Mouse (Mus musculus): ENCODE measurements around the gene Ube2t.
A peak's percentile ranks its signal among the peaks of the same experiment; 100 is the strongest.

Gene Ube2t

DNA sequence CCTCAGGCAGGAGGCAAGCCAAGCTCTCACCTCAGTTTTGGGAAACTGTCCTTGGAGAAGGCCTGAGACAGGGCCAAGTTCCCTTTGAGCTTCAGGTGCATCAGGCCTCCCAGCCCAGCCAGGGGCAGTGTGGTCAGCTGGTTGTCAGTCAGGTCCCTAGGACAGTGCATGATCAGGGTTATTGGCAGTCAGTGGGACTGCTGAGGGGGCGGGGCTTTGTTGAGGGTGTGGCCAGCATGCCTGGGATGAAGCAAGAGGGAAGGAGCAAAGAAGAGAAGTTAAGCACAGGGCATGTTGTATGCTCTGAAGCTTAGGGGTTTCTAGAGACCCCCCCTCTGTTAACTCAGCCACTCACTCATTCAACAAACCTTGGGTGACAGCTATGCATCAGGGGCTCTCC, 33.6 kb downstream of the Ube2t start:
- peak; percentile 32 for DNase-seq

DNA sequence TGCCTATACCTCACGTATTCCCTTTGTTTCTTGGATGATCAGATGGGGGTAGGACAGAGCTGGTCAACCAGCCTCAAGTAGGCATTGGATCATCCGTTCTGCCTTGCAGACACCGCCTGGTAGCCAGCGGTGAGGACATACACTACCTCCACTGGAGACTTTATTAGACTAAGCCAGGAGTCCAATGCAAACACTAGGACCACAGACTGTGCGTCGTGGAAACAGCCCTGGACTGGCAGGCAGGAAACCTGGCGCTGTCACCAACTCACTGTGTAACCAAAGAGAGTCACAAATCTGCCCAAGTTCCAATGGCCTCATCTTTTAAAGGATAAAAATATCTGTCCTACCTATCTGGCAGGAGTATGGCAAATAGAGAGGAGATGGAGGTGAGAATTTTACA, 34.1 kb downstream of the Ube2t start:
- no peak for DNase-seq

DNA sequence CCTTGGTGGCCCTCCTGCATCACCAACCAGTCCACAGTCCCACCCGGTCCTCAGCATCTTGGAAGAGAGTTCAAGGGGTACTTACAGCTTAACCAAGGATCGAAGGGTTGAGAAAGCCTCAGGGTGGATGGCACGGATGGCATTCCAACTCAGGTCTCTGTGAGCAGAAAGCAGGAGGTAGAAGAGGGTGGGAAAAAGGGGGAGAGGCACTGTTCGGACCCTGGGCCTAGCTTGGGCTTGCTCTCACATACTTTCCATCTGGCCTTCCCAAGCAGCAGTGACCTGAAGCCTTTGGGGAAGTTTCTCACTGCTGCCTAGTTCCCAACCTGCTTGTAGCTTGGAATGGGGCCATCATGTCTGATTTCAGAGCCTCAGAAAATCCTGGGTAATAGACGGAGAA, 35.2 kb downstream of the Ube2t start:
- DNase-seq, result no peak

DNA sequence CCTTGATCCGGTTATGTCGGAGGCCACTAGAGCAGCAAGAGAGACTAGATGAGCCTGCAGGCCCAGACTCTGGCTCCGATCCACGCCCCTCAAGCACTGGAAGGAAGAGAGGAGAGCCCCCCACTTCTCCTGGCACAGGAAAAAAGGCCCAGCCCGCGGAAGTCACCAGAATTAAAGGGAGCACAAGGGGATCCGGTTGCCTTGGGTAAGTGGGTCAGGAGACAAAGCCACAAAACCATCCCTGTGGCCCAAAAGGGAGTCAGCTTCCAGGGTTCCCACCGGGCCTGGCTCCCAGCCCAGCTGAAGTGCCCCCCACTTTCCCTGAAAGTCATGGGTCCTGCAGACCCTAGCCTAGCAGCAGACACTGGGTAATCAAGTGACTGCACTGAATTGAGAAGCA, 35.9 kb downstream of the Ube2t start:
- no peak for DNase-seq

DNA sequence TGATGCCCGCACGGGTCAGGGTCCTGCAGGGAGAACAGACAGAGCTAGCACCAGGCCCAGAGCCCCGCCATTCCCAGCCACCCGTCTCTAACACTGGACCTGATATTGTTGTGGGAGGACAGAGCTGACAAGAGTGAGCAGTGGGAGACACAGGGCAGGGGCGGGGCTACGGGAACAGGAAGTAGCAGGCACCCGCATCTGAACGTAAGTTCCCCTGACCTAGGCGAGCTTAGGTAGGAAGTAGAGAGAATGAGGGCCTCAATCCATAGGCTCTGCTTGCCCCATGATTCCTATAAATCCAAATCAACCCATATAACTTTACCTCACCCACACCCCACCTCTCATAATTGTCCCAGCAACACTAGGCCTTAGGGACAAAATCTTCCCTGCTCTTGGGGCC, 38.2 kb downstream of the Ube2t start:
- DNase-seq, result no peak

DNA sequence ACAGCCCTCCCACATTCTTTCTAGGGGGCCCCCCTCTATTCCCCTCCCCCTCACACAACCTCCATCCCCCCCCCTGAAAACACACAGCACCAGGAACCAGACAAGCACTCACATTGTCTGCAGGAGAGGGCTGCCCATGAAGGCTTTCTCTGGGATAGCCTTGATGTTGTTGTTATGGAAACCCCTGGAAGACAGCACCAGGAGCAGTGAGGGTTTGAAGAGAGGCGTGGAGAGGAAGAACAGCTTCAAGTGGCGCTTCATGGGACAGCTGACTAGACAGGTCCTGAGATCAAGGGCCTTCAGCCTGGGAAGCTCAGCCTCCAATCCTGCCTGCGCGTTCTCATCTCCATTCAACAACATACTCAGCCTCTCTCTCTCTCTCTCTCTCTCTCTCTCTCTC, 41.0 kb downstream of the Ube2t start:
- DNase-seq, result no peak

DNA sequence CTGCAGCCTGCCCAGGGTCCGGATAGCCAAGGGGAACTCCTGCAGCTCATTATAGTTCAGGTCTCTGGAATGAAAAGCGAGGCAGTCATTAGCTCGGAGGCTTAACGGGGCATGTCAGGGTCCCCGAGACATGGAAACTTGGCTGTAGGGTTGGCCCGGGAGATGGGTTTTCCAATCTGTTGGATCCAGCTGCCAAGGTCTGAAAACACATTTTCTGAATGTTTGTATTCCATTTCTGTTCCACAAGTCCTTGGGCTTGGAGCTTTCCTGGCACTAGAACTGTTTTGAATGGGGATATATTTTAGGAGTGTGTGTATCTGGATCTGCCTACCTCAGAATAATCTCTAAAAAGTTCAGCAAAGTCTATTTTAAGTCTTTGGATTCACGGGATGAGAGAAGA, 43.3 kb downstream of the Ube2t start:
- no peak for DNase-seq

DNA sequence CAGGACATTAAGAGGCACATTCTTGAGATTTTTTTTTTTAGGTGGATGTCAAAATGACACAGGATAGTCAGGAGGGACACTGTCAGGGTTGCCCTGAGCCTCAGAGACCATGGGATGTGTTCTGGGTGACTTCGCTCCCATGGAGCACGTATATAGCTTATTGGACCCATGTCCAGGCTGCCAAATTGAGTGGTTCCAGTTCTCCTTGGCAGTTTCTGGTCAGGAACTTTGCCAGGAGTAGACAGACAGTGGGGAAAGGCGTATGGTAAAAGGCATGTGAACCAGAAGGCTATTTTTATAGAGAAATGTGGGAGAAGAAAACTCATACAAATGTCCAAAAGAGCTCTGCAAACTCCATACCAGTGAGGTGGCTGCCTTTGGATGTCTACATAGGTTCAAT, 47.5 kb downstream of the Ube2t start:
- no peak for DNase-seq

DNA sequence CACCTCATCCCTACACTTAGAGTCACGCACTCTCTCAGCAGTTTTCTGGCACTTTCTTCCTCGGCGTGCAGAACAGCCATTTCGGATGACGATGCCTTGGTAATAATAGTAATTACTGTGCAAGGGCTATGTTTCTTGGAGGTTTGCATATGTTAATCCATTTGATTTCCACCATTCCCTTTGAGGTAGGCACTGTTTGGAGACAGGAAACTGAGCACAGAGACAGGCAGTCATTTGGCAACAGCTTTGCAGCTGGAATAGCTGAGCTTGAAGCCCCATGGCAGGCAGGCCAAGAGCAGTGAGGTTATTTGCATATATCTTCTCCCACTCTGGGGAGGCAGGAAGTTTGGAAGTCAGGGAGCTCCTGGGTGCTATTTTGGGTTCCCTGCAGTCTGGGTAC, 49.5 kb downstream of the Ube2t start:
- DNase-seq, result no peak

DNA sequence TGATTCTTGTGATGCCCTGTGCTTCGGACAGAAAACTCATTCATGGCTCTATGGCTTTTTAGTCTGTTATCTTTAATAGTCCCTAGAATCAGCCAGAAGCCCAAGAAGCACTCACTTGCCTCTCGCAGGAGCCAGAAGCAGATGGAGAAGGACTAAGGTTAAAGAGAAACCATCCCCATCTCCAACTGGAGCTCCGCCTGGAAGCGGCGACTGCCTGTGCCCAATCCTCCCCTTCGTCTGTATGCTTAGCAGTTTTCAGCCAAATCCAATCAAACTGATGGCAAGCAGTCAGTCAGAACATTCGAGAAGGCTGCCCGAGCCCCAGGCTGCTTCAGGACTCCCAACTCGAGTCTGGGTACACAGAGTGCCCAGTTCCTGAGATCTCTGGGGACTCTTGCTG, 50.1 kb downstream of the Ube2t start:
- no peak for DNase-seq

DNA sequence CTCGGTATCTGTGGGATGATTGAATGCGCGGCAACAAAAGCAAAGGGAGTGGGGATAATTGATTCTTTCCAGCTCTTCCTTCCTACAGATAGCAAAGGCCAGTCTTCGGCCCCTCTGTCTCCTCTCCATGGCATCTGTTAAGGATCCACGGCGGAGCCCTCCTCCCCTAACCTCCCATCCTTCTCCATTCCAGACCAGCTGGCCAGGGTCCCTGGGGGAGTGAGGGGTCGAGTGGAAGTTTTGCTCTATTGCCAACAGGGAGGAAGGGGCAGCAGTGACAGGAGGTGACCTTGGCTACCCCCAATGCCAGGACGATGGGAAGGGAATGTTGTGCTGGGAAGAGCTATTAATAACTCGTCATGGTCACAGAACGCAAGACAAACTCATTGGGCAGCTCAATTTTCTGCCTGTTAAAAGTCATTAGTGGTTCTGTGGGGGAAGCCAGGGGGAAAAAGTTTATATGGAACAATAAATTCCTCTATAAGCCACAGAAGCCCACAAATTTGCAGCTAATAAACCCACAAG, 52.6 kb downstream of the Ube2t start:
- DNase-seq, result no peak

DNA sequence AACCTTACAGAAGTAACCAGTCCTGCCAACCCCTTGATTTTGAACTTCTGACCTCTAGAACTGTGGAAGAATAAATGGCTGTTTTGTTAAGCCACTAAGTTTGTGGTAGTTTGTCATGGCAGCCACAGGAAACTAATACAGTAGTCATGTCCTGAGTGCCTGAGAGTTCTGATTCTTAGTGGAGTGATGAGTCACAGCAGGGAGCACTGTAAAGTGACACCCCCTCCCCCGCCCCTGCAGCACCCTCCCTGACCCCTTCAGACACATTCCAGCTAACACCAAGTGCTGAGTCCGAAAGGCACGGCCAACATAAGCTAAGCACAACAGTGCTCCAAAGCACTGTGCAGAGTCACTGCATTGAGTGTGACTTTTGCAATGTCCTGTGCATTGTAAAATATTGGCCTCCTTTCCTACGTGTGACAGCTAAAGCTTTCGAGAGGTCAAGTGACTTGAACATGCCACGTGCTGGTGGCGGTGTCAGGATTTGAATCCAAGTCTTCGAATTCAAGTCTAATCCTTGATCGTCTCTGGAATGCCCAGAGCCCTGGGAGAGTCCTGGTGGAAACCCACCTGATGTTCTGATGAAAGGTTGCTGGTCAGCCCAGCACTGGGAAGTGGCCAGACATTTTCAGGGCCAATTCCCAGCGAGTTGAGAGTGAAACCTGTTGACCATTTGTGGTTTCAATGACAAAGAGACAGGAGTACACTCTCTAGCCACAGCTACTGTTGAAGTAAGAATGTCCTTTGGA, 54.7 kb downstream of the Ube2t start:
- DNase-seq, result no peak

DNA sequence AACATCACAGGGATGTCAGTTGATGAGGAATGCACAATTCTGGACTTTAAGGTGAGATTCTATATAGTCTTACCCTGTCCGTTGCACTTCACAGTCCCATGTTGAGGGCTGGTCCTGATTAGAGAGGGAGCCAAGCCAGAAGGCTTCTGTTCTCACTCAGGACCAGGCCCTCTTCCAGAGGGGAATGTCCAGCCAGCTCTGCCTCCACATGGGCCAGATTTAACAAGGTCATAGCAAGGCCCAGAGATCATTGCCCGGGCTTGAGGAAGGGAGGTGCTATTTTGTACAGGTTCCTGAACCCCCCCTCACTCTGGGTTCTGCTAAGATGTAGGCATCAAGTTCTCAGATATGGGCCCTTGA, 55.3 kb downstream of the Ube2t start:
- no peak for DNase-seq

DNA sequence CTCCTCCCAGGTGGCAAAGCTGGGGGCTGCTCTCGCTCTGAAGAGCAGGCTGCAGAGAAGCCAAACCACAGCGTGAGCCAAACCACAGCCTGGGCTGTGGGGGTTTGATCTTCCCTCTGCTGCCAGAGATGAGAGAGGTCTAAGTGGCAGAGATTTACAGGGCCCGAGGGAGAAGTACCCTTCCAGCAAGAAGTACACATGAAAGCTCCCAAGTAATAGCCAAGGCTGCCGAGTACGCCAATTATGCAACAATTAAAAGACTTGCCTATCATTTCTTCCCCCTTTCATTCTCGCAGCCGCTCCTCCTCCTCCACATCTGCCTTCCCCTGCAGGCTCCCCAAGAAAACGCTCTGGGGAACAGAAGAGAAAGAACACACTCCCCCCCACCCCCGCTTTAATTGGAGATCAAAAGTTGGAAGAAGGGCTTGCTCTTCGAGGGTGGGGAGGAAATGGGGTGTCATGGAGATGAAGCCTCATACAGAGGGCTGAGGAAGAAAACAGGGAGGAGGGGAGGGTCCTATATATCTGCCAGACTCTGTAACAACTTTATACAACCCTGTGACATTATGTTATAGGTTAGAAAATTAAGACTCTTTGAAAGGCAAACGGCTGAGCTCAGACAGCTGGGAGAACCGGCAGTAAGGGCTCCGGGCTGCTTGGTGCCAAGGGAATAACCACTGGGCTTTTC, 56.9 kb downstream of the Ube2t start:
- no peak for DNase-seq

DNA sequence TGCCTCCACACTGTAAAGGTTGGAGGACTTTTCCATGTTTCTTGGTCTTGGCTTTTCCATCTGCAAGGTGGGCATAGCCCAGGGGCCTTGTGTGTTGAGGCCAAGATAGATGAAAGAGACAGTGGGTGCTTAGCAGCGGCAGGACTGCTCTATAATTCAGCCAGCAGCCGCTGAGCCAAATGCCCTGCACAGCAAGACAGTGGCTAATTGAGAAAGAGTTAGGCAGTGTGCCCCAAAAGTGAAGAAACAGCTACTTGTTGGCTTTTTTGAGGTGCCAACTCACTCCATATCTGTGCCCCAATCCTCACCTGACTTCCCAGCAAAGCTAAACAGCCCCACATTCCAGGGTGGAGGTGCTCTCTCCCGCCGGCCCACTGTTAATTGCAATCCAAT, 57.4 kb downstream of the Ube2t start:
- DNase-seq, result no peak

DNA sequence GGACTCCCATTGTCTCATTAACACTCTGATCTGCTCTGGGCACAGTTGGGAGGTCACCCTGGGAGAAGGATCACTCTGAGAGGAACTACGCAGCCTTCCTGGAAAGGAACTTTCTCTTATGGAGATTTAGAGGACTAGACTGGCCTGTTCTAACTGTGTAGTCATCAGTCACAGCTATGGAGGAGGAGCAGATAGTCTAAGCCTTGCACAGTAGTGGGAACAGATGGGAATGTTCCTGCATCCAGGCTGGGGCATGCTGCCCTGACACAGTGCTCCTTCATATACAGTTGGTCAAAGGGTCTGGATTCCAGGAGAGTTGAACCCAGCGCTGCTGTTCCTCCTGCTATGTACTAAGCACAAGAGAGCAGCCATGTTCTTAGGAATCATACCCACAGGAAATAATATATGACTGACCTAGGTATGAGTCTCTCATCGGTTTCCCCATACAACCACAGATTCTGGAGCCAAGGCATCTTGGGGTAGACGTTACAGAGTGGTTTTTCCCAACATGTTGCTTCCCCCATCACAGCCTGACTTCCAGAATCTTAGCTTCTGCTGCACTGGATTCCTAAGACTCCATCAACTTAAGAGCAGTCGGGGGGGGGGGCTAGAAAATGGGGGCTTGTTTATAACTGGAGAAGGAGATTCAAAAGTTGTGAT, 58.0 kb downstream of the Ube2t start:
- no peak for DNase-seq

DNA sequence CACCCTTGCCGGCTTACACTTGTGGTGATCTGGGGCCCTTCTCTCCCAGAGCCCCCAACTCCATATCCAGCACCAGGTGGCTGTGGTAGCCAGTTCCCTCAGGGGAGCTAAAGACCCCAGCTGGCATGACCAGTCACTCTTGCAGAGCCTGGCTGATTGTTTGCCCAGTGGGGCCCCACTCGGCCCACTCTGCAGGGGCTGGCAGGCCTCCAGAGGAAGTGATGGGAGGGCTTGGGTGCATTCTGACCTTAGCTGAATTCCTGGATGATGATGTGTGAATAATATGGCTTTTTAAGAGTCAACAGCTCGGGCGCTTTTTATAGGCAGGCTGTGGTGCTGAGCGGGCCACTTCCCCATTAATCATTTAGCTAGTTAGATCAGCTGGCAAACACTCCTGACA, 58.6 kb downstream of the Ube2t start:
- no peak for DNase-seq

DNA sequence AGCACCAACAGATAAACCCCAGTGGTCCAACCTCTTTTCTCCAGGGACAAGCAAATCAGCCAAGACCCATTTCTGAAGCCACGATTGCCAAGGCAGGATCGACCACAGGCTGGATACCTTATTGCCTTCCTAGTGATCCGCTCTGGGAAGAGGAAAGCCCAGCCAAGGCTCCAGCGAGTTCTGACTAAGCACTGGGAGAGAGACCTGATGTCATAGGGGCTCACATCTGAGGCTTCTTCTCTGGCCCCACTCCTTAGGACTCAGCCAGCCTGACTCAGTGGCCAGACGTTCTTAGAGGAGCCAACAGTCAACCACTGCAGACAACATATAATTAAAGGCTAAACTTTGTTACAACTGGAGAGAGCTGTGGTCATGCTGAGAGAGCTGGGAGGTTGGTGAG, 59.6 kb downstream of the Ube2t start:
- no peak for DNase-seq

DNA sequence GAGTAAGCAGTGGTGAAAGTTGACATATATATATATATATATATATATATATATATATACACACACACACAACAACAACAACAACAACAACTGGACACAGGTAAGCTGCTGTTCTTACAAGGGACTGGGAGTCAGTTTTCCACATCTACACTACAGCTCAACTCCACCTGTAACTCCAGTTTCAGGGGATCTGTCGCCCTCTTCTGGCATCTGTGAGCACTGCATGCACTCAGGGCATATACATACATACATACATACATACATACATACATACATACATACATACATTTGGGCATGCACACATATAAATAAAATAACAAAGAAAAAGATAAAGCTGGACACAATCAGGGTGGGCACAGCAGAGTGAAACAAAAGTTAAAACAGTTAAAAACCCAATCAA, 61.2 kb downstream of the Ube2t start:
- no peak for DNase-seq

All from lung, postnatal 36 days (tissue).